Mouse (Mus musculus): ENCODE data around the gene Gm4767.
"Not testable (repeated sequence)": the region's sequence is repeated elsewhere in the genome, so short reads cannot be mapped to it uniquely, and the experiment has no call there.

- TF ChIP-seq CTCF (IDR thresholded peaks at IDR 0.05; ENCODE audit: low read depth); EP300 (optimal IDR thresholded peaks at IDR 0.05): not testable (repeated sequence)
Observed at GRCm38 (mm10) chr10:81771404-81771777, 40.6 kb upstream of the Gm4767 start.
